Mouse (Mus musculus) liver, adult 2 months (tissue): ENCODE measurements at regions not wholly inside any gene's neighbourhood (a gene's known extent, or its start where the extent isn't known, plus 50 kb on each side); places are given as distances from the start of the nearest gene placed in this dataset.

Experiments
- DNase-seq: peaks from one replicate; pipeline ENCODE4 v3.0.0-alpha.2; 2011; ENCODE audit warnings: low read depth, low spot score; ENCODE audit errors: extremely low read depth
- H3K27ac ChIP-seq: fragments of 200-500 bp; replicated peaks from 2 replicates; pipeline ENCODE4 v1.5.1; 2012; ENCODE audit warnings: low read depth, mild to moderate bottlenecking, control low read depth, inconsistent platforms, low read length; ENCODE audit not compliant: insufficient read depth
- H3K27me3 ChIP-seq: fragments of 200-500 bp; 2 replicates; pipeline ENCODE4 v1.6.1; 2012; ENCODE audit warnings: mild to moderate bottlenecking, moderate library complexity, low read length, inconsistent platforms; ENCODE audit not compliant: control insufficient read depth, insufficient read depth
- H3K36me3 ChIP-seq: fragments of 200-500 bp; 2 replicates; pipeline ENCODE4 v1.6.1; 2012; ENCODE audit warnings: low read length, inconsistent platforms; ENCODE audit not compliant: control insufficient read depth, insufficient read depth
- H3K4me1 ChIP-seq: fragments of 200-500 bp; 2 replicates; pipeline ENCODE4 v1.6.1; 2011; ENCODE audit warnings: low read length; ENCODE audit not compliant: control insufficient read depth, insufficient read depth
- H3K4me3 ChIP-seq: fragments of 200-500 bp; 2 replicates; pipeline ENCODE4 v1.5.1; 2011; ENCODE audit warnings: low read depth, mild to moderate bottlenecking, control low read depth, low read length, moderate library complexity; ENCODE audit not compliant: insufficient read depth
- H3K79me2 ChIP-seq: fragments of 200-500 bp; 2 replicates; pipeline ENCODE4 v1.6.1; 2012; ENCODE audit warnings: inconsistent platforms, mild to moderate bottlenecking, low read length, moderate library complexity; ENCODE audit not compliant: control insufficient read depth, insufficient read depth
- H3K9ac ChIP-seq: fragments of 200-500 bp; 2 replicates; pipeline ENCODE4 v1.6.1; 2012; ENCODE audit warnings: low read depth, mild to moderate bottlenecking, control low read depth, inconsistent platforms, low read length
- CTCF ChIP-seq: fragments of 200-500 bp; IDR thresholded peaks from 2 replicates; pipeline ENCODE4 v1.5.1; 2011; ENCODE audit warnings: low read depth, low read length, control low read depth
- POLR2A ChIP-seq: fragments of 200-500 bp; IDR thresholded peaks from 2 replicates; pipeline ENCODE4 v1.6.1; 2011; ENCODE audit warnings: low read length, control low read depth; ENCODE audit not compliant: insufficient read depth; ENCODE audit errors: extremely low read depth
- WGBS: fragments of 180-500 bp; shearing (Covaris S2); methylation state at CpG from one replicate; pipeline ENCODE4 v1.1.7; 2018; 5-methylcytosine and 5-hydroxymethylcytosine counted together

DNA sequence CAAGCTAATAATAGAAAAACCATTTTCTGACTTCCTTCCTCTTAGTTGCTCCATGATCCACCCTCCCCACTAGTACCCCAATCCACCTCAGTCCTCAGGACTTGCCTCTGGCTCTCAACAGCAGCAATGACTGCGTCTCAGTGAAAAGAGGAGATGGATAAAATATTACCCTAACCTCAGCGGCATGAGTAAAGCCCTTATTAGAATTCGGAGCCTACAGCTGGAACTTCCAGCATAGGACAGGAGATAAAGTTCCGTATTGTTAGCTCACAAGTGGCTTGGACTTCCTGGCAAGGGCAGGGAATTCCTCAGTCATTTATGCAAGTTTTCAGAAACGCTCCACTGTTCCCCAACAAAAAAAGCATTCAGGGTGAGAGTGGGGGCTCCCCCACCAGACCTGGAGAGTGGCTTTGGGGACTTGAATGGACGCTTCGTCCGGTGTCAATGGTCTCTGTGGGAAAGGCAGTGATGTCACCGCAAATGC, 106.2 kb upstream of the Pabpc6 start:
- H3K9ac ChIP-seq: no peak overlapping the region
- 73% methylated on average over 9 of the region's 9 CpGs for WGBS
- H3K4me3 ChIP-seq: no peak overlapping the region
- peak overlapping the region; percentile 41 for H3K27ac ChIP-seq
- H3K79me2 ChIP-seq: no peaks in the 10 kb centered on the region
- H3K36me3 ChIP-seq: no peaks in the 10 kb centered on the region
- DNase-seq: no peak
- no peaks in the 10 kb centered on the region for H3K4me1 ChIP-seq
- no peak for TF ChIP-seq POLR2A
- no peak for TF ChIP-seq CTCF
- no peaks in the 10 kb centered on the region for H3K27me3 ChIP-seq

DNA sequence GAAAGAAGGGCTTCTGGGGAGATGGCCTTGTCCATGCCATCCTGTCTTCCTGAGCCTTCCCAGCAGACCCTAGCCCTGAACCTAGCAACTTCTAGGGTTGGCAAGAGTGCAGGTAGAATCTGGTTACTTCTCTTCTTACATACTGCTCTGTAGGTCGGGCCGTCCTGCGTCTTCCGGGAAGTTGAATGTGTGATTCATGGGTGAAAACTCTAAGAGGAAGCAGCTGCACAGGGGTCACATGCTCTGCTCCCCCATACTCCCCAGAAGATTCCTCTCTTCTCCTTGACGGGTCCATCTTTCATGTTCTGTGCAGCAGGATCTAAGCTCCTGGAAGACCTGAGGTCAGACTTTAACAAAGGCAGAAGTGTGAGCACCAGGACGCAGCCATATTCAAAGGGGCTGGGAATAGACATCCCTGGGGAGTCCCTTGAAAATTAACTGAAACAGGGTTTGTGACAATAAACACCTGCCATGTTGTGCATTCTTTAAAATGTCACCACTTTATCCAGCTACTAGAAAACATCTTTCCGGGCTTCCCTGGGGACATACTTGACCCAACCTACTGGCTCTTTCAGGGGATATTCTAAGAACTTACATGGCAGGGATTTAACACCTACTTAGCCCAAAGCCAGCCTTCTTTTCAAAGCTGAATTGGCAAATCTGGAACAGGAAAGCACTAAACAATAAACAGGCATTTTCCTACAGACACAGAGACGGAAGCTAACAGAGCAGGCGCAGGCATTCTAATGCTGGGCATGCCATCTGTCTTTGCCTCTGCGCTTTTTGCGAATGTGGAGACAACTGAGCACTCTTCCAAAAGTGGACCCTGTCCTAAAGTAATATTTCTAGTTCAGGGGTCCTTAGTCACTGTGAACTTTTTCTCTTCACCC, 105.5 kb upstream of the Pabpc6 start:
- WGBS: 79% methylated on average over 11 of the region's 11 CpGs
- no peaks in the 10 kb centered on the region for H3K4me1 ChIP-seq

DNA sequence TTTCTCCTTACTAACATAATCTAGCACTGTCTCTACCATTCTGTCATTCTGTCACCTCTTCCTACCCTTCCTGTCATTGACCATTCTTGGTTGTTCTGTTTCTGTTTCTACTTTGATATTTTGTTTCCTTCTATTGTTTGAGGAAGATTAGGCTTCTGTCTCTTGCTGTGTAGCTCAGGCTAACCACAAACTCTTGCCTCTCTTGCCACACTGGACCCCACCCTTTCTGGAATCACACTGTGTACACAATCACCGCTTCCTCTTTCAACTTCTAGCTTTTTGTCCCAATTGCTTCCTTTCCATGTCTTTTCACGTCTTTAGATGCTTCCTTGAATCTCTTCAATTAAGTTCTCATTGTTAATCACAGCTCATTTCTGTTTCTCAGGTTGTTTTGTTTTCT, 104.2 kb upstream of the Pabpc6 start:
- H3K36me3 ChIP-seq: no peaks in the 10 kb centered on the region
- peak; percentile 18 for DNase-seq
- no peak for TF ChIP-seq CTCF
- no peak for TF ChIP-seq POLR2A
- WGBS: 84% methylated on average over 2 of the region's 2 CpGs
- no peaks in the 10 kb centered on the region; the same call in 1 of the 2 replicates for H3K4me1 ChIP-seq
- no peaks in the 10 kb centered on the region for H3K79me2 ChIP-seq
- H3K27ac ChIP-seq: no peak overlapping the region
- no peak overlapping the region for H3K4me3 ChIP-seq
- H3K9ac ChIP-seq: no peak overlapping the region
- no peaks in the 10 kb centered on the region for H3K27me3 ChIP-seq

More for the DNA sequence above, 105.5 kb upstream of the Pabpc6 start:
- no peak for DNase-seq
- no peak for TF ChIP-seq POLR2A
- TF ChIP-seq CTCF: no peak
- Histone ChIP-seq H3K27ac (peak overlapping the region; percentile 41), H3K27me3 (no peaks in the 10 kb centered on the region), H3K79me2 (no peaks in the 10 kb centered on the region), H3K4me3 (no peak overlapping the region), H3K9ac (no peak overlapping the region), H3K36me3 (no peaks in the 10 kb centered on the region)

DNA sequence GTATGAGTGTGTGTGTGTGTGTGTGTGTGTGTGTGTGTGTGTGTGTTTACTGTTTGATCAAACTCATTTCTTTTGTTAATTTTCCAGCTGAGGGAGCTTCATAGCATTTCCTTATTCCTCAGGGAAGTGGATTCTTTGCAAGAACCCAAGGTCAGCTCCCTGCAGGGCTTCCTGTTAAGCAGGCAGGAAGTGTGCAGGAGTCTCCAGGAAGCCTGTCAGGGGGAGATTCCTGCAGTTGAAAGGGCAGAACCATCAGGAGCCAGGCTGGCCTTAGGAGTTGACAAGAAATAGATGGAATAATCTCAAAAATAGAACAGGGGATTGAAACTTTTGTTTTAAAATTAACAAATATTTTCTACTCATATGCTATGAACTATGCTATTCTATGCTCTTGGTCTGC, 98.8 kb upstream of the Pabpc6 start:
- H3K27ac ChIP-seq: peak overlapping the region; percentile 52
- TF ChIP-seq POLR2A (no peak), CTCF (no peak)
- H3K27me3 ChIP-seq: no peaks in the 10 kb centered on the region
- no peak overlapping the region for H3K4me3 ChIP-seq
- no peak for DNase-seq
- H3K4me1 ChIP-seq: peaks cover 4% of the 10 kb centered on the region
- H3K9ac ChIP-seq: no peak overlapping the region
- no peaks in the 10 kb centered on the region for H3K79me2 ChIP-seq
- no peaks in the 10 kb centered on the region for H3K36me3 ChIP-seq

DNA sequence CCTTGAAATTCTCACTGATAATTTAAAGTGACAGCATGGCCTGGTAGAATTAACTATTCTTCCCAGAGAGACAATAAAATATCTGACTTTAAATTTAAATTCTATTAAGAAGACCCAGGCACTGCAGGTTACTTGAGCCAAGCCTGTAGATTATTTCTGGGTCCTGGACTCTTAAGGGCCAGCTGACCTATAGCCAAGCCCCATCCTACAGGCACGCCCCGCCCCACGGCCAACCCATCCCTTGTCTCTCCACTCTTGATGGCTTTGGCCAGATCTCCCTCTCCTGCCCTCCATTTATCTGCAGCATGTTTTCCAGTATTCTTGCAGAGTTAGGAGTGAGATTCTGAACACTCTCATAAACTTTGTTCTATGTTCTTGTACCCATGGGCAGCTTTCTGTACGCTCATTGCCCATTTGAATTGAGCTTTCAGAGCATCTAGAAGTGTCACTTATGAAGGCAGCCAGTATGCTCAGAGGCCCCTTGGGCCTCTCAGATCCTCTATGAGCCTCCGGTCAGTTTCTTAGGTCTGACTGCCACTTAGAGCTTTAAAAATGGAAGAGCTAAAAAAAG, 96.2 kb upstream of the Pabpc6 start:
- no peak for DNase-seq
- Histone ChIP-seq H3K79me2 (no peaks in the 10 kb centered on the region), H3K27me3 (no peaks in the 10 kb centered on the region), H3K4me3 (no peak overlapping the region), H3K9ac (no peak overlapping the region), H3K36me3 (no peaks in the 10 kb centered on the region), H3K4me1 (peaks cover 4% of the 10 kb centered on the region), H3K27ac (no peak overlapping the region)
- WGBS: 98% methylated on average over 5 of the region's 5 CpGs
- TF ChIP-seq POLR2A: no peak
- no peak for TF ChIP-seq CTCF
